Mouse (Mus musculus): ENCODE measurements around the gene S100a5.
A peak's percentile ranks its signal among the peaks of the same experiment; 100 is the strongest.

The S100a5 gene

DNA sequence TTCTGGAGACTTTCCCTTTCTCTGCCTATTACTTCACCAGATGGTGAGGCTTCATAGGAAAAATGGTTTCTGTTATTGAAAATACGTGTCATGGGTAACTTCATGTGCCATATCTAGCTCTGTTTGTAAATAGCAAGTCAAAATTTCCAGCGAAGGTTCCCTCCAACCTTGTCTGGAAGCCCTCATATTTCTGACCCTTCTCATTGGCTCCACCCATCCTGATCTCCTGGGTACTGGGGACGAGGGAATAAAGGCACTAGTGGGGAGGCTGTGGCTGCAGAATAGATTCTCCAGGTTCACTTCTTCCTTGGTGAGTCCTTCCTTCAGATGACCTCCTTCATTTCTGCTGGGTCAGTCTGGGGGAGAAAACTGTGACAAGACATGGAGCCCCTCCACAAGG lies at the start of gene S100a5:
TSS of gene S100a5 (plus strand) at position 301 of the 400 bp plus-strand sequence.
- no peak for DNase-seq (ENCODE audit: low spot score)

- DNase-seq (ENCODE audit: low spot score): no peak
Measured at GRCm38 (mm10) chr3:90560008-90560628, 48.2 kb upstream of the S100a5 start, which contains the start of gene S100a3. Gene S100a3 (plus strand): TSS chr3:90560578.

DNA sequence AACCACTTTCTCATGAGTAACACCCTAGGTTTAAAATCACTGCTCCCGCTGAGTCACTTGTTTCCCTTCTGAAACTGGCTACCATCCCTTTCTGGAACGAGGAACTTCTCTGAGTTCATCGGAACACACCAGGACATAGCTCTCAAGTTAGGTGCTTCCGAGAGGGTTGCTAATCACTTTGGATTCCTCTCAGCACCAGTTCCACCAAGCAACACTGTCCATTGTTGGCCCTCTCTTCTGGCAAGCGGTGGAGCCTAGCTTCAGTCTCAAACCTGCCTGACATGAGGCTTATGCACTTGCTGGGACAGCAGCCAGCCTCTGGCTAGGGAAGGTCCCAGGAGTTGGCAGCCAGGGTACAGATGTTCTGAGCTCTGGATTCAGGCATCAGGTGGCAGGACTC lies 33.6 kb upstream of the S100a5 start:
- DNase-seq (ENCODE audit: low spot score): no peak

- no peak for DNase-seq (ENCODE audit: low spot score)
Measured at GRCm38 (mm10) chr3:90575320-90575719, 33.0 kb upstream of the S100a5 start.

GRCm38 (mm10) chr3:90576351-90577001 lies 31.8 kb upstream of the S100a5 start:
- no peak for DNase-seq (ENCODE audit: low spot score)

DNA sequence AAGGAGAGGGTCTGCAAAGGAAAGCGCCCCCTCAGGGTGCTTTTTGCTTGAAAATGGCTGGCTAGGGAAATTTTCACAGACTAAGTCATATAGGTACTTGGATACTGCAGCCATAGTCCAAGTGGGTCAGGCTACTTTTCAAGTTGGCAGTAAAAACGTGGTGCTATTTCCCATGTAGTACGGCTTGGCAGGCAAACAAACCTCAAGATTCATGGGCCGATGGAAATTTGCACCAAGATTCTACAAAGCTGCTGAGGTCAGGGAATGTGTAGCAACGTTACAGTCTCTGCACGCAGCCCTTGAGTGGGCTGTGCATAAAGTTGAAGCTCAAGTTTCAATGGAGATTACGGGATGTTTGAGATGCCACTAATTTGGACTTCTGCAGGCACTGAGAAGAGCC lies 28.9 kb upstream of the S100a5 start:
- DNase-seq (ENCODE audit: low spot score): no peak

- no peak for DNase-seq (ENCODE audit: low spot score)
Measured at GRCm38 (mm10) chr3:90581141-90581540, 27.2 kb upstream of the S100a5 start.

DNA sequence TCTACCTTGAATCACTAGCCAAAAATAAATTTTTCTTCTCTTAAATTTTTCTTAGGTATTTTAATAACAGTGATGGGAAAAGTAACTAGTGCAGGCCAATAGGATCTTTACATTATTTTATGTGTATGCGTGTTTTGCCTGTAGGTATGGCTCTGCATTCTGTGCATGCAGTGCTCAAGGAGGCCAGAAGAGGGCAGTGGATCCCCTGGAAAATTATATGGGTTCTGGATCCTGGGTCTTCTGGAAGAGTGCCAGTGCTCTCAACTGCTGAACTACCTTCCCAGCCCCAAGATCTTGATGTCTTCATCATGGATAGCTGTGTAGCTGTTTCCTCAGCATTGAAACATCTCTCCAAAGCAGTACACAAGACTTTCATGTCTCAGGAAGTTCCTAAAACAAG lies 26.2 kb upstream of the S100a5 start:
- no peak for DNase-seq (ENCODE audit: low spot score)

DNA sequence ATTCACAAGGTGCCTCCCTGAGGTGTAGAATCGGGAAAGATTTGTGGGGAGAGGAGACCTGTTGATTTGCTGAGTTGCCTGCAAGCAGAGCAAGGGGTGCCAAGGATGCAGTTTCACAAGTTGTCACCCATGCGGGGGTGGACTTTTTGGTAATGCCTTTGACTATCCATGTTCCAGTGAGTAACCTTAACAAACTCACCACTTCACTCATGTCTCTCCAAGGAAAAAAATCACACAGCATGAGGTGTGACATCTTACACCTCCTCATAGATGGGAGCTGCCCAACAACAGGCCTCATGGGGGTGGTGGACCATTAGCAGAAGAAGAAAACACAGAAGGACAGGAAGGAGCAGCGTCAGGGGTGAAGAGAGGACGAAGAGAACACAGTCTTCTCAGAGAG lies 25.8 kb upstream of the S100a5 start:
- no peak for DNase-seq (ENCODE audit: low spot score)

GRCm38 (mm10) chr3:90583893-90584292 lies 24.4 kb upstream of the S100a5 start:
- DNase-seq (ENCODE audit: low spot score): no peak

- DNase-seq (ENCODE audit: low spot score): peak; percentile 74
Measured at GRCm38 (mm10) chr3:90585595-90585994, 22.7 kb upstream of the S100a5 start.

- DNase-seq (ENCODE audit: low spot score): no peak
Measured at GRCm38 (mm10) chr3:90586016-90586643, 22.2 kb upstream of the S100a5 start.

- peak; percentile 88 for DNase-seq (ENCODE audit: low spot score)
Measured at GRCm38 (mm10) chr3:90586906-90587305, 21.4 kb upstream of the S100a5 start.

DNA sequence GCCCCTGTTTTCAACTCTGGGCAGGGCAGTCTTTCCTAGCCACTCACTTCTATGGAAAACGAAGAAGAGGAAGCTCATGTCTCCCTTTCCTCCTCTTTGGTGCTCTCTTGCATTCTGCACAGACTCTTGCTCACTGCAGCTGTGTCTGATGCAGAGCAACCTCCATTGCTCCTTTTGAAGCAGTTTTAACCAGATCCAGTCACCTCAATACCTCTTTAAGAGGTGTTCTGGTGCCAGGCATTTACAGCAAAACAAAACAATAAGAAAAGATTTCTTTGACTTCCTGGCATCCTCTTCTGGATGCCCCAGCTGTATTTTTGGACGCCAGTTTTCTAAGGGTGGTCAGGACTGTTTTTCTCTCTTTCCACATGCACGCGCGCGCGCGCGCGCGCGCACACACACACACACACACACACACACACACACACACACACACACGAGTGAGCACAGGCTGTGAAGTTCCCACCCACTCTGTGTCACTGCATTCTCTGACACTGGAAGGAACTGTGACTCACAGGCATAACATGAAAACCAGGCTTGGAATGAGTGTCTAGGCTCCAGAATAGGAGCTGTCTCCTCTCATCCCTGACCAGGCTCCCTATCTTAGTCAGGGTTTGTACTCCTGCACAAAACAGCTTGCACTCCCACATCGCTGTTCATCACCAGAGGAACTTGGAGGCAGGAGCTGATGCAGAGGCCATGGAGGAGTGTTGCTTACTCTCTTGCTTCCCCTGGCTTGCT lies 20.8 kb upstream of the S100a5 start:
- peak; percentile 30 for DNase-seq (ENCODE audit: low spot score)

DNA sequence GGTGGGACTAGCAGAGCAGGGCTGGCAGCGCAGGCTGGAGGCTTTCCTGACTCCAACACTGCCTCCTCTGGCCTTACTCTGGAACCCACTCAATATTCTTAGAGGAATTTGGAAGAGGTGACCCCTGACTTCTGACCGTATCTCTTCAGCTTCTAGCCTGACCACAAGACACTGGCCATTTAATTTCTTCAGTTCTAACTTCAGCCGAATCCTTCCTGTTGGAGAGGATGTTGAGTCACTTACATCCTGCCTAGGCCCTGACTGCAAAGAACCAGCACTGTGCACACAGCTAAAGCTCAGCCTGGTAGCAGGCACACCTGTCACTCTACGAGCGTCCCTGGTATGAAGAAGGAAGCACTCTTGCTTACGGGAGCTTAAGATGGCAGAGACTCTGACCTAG lies 18.9 kb upstream of the S100a5 start:
- DNase-seq (ENCODE audit: low spot score): no peak

- no peak for DNase-seq (ENCODE audit: low spot score)
Measured at GRCm38 (mm10) chr3:90589947-90590346, 18.4 kb upstream of the S100a5 start, which contains the start of gene S100a2. Gene S100a2 (plus strand): TSS chr3:90590247.

- no peak for DNase-seq (ENCODE audit: low spot score)
Measured at GRCm38 (mm10) chr3:90594466-90594865, 13.9 kb upstream of the S100a5 start.

- no peak for DNase-seq (ENCODE audit: low spot score)
Measured at GRCm38 (mm10) chr3:90595556-90595955, 12.8 kb upstream of the S100a5 start.

DNA sequence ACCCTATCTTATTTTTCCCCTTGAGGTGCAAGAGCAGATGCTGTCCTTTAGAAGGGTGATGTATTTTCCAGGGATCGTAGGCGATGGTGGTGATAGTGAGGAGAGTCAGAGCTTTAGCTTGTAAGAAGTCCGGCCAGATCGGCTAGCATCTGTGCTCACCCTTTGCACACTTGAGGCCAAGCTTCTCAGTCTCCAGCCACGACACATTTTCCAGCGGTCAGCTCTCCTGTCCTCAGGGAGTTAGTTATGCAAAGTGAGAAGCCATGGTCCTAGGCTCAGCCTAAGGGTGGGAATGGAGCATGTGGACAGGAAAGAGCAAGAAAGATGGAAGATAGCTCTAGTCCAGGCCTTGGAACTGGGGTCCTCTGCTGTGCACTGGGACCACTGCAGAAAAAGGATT lies 11.5 kb upstream of the S100a5 start:
- no peak for DNase-seq (ENCODE audit: low spot score)

DNA sequence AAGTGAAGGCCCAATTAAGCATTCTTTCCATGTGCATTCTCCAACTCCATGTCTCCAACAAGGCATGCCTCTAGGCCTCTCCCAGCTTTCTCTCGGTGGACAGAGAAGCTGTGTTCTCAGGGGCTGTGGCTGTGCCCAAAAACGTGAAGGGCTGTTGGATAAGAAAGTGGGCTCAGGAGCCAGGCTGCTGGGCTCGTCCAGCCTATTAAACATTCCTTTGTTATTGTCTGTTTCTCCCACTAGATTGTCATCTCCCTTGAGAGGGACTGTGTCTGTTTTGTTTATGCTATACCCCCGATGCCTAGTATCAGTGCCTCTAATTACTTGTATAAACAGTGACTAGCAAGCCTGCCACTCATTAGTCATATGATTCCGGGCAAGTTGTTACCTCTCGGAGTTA lies 10.6 kb upstream of the S100a5 start:
- DNase-seq (ENCODE audit: low spot score): no peak

DNA sequence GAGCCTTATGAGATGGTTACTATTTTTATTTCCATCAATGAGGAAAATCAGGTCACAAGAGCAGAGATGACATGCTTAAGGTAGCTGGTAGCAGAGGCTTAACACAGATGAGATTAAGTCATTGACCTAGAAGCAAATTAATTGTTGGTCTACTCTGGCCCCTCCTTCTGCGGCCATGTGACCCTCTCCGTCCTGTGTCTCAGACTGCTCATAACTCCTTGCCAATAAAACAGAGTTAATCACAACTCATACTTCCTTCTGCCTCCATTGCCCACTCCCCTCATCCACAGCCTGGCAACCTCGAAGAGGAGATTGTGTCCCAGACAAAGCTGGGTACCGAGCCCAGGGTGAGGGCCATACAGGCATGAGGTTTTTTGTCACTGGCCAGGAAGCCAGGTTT lies 10.1 kb upstream of the S100a5 start:
- DNase-seq (ENCODE audit: low spot score): no peak

- no peak for DNase-seq (ENCODE audit: low spot score)
Measured at GRCm38 (mm10) chr3:90599401-90599800, 8.9 kb upstream of the S100a5 start.

GRCm38 (mm10) chr3:90600036-90600435 lies 8.3 kb upstream of the S100a5 start:
- no peak for DNase-seq (ENCODE audit: low spot score)
